Mouse (Mus musculus) forebrain, embryonic 14.5 days (tissue): Measurements from ENCODE around the gene Ramp1. TPM values are rescaled to one million over a fixed set of nuclear protein-coding genes. Genes with fewer than 3 reads are reported as not detected.

Experiments
- ATAC-seq: fragments of 200-750 bp; cut with Nextera tagmentation; 2 replicates; pipeline ENCODE4 v1.8.0; 2017; ENCODE audit warnings: mild to moderate bottlenecking, moderate library complexity
- DNase-seq: peaks from one replicate; pipeline ENCODE4 v3.0.0-alpha.2; 2015; ENCODE audit warnings: low spot score
- H3K27ac ChIP-seq: fragments of 300-500 bp; sonication (generic); 2 replicates; pipeline ENCODE4 v1.5.1; 2014; ENCODE audit warnings: low read depth, mild to moderate bottlenecking, control low read depth, low read length, moderate library complexity
- H3K27me3 ChIP-seq: fragments of 300-500 bp; sonication (generic); replicated peaks from 2 replicates; pipeline ENCODE4 v1.6.1; 2014; ENCODE audit warnings: low read length, control low read depth, mixed read lengths; ENCODE audit not compliant: control insufficient read depth, insufficient read depth
- H3K36me3 ChIP-seq: fragments of 300-500 bp; sonication (generic); 2 replicates; pipeline ENCODE4 v1.6.1; 2014; ENCODE audit warnings: low read length, control low read depth; ENCODE audit not compliant: control insufficient read depth, insufficient read depth
- H3K4me1 ChIP-seq: fragments of 300-500 bp; sonication (generic); 2 replicates; pipeline ENCODE4 v1.6.1; 2014; ENCODE audit warnings: antibody characterized with exemption, low read length, control low read depth; ENCODE audit not compliant: control insufficient read depth, insufficient read depth
- H3K4me2 ChIP-seq: fragments of 300-500 bp; sonication (generic); 2 replicates; pipeline ENCODE4 v1.6.1; 2014; ENCODE audit warnings: mild to moderate bottlenecking, control low read depth, low read length
- H3K4me3 ChIP-seq: fragments of 300-500 bp; sonication (generic); 2 replicates; pipeline ENCODE4 v1.5.1; 2014; ENCODE audit warnings: low read depth, low read length, control low read depth
- H3K9ac ChIP-seq: fragments of 300-500 bp; sonication (generic); 2 replicates; pipeline ENCODE4 v1.6.1; 2014; ENCODE audit warnings: mild to moderate bottlenecking, low read length, control low read depth, moderate library complexity
- H3K9me3 ChIP-seq: fragments of 300-500 bp; sonication (generic); replicated peaks from 2 replicates; pipeline ENCODE4 v1.6.1; 2016; ENCODE audit warnings: low read length, control low read depth, mixed read lengths; ENCODE audit not compliant: control insufficient read depth
- WGBS: fragments of 180-500 bp; shearing (Covaris S2); extraction: QIAGEN DNeasy Blood & Tissue Kit; methylation state at CpG from one replicate; pipeline ENCODE4 v1.1.7; 2014; 5-methylcytosine and 5-hydroxymethylcytosine counted together
- polyA plus RNA-seq: library from polyadenylated mRNA; unstranded; fragments of >200 nt; fragmentation: Nextera tagmentation; extraction: Ambion mirVana; gene quantifications from 2 replicates; pipeline ENCODE4 v1.2.1, GENCODE M21; 2014

The Ramp1 gene
- polyA plus RNA-seq, 1 experiment from 2014 or later: 3.0 TPM

DNA sequence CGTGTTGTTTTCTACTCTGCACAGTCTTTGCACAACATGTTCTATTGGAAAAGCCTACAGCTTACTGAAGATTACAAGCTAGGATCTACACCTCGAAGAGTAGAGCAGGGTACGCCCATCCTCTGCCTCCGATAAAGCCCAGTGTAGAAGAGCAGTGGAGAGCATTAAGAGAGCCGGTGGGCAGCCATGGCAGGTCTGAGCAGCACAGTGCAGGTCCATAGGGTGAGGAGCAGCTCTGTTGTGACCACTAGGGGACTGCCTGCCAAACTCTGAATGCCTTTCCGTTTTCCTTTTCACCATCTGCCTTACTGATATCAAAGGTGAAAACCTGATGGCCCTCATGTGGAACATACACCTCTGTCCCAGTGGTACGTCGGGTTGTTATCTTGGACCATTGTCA, 72.3 kb downstream of the Ramp1 start:
- Histone ChIP-seq H3K4me1 (peaks cover 15% of the 10 kb centered on the region), H3K36me3 (no peaks in the 10 kb centered on the region), H3K9me3 (no peaks in the 10 kb centered on the region), H3K27me3 (no peaks in the 10 kb centered on the region), H3K4me3 (no peak overlapping the region), H3K27ac (no peak overlapping the region), H3K4me2 (peak overlapping the region; percentile 87), H3K9ac (0 out of 2 replicates have a peak overlapping the region, but pooled peaks have one; percentile 25)
- ATAC-seq (no peak), DNase-seq (no peak)
- 65% methylated on average over 8 of the region's 8 CpGs for WGBS

DNA sequence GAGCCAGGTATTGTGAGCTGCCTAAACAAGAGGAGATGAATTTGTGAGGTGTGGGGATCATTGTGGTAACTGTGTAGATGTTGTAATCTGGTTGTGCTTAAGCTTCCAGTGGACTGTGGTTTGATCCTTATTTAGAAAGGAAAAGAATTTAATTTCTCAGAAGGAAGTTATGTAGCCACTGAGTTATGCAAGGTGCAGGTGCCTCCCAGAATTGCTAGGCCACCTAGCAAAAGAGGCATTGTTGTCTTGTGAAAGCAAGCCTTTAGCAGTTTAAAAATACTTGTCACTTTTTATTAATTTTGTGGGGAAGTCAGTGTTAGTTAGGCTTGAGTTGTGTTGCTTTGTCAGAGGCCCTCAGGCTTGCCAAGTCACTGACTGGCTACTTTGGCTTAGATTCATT, 78.3 kb downstream of the Ramp1 start:
- Histone ChIP-seq H3K36me3 (no peaks in the 10 kb centered on the region), H3K27me3 (no peaks in the 10 kb centered on the region), H3K9ac (no peak overlapping the region), H3K4me2 (no peak overlapping the region), H3K27ac (no peak overlapping the region), H3K4me1 (no peaks in the 10 kb centered on the region), H3K9me3 (no peaks in the 10 kb centered on the region), H3K4me3 (no peak overlapping the region)
- no peak for ATAC-seq
- DNase-seq: no peak

DNA sequence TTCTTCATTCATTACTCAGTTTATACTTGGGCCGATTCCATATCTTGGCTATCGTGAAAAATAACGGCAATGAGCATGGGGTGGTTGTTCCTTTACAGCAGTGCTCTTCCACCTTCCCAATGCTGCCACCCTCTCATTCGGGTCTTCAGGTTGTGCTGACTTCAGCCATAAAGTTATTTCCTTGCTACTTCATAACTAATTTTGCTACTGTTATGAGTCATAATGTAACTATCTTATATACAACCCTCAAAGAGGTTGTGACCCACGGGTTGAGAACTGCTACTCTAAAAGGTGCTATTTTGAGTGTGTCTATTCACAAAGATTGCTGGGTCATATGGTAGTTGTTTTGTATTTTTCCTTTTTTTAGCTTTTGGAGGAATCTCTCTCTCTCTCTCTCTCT, 80.2 kb downstream of the Ramp1 start:
- Histone ChIP-seq H3K27ac (no peak overlapping the region), H3K4me3 (no peak overlapping the region), H3K4me1 (no peaks in the 10 kb centered on the region), H3K4me2 (no peak overlapping the region), H3K9ac (no peak overlapping the region), H3K9me3 (no peaks in the 10 kb centered on the region), H3K27me3 (no peaks in the 10 kb centered on the region), H3K36me3 (no peaks in the 10 kb centered on the region)
- ATAC-seq: no peak
- 90% methylated on average over 5 of the region's 5 CpGs for WGBS
- no peak for DNase-seq

DNA sequence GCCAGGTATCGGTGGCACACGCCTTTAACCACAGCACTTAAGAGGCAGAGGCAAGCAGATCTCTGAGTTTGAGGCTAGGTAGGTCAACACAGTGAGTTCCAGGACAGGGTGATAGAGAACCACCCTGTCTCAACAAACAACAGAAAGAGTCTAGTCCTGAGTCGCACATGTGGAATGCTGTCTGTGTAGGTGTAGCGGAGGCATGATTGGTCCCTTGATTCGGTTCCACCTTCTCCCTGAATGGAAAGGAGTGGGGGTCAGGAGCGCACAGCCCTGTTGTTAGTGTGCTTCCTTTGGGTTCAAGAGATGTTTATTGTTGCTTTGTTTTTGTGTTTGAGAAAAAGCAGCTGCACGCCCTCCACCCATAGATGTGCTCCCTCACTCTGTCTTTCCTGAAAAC, 82.9 kb downstream of the Ramp1 start:
- no peaks in the 10 kb centered on the region for H3K27me3 ChIP-seq
- H3K4me2 ChIP-seq: no peak overlapping the region
- no peaks in the 10 kb centered on the region for H3K4me1 ChIP-seq
- no peak overlapping the region for H3K9ac ChIP-seq
- H3K9me3 ChIP-seq: no peaks in the 10 kb centered on the region
- H3K4me3 ChIP-seq: no peak overlapping the region
- DNase-seq (no peak), ATAC-seq (no peak)
- H3K36me3 ChIP-seq: peaks cover 17% of the 10 kb centered on the region
- 91% methylated on average over 7 of the region's 7 CpGs for WGBS
- H3K27ac ChIP-seq: no peak overlapping the region

DNA sequence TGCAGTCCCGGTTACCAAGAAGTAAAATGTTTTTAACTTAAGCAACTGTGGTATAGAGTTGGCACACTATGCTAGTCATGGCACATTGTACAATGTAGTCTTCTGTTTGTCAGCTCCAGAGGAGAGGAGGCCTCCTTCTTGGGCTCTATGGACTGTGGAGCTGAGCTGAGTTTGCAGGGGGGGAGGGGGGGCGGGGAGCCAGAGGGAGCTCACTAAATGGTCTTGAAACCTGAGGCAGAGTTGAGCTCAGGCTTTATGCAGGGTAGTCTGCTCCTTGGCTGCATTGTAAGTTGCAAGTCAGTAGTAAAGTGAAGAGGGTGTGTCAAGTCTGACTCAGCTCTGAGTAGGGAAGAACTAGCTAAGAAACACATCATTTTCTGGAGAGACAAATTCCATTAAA, 92.6 kb downstream of the Ramp1 start:
- H3K9me3 ChIP-seq: no peaks in the 10 kb centered on the region
- no peak overlapping the region for H3K9ac ChIP-seq
- H3K4me3 ChIP-seq: no peak overlapping the region
- no peak overlapping the region for H3K27ac ChIP-seq
- DNase-seq: no peak
- no peaks in the 10 kb centered on the region for H3K27me3 ChIP-seq
- ATAC-seq: no peak
- H3K36me3 ChIP-seq: peaks cover 19% of the 10 kb centered on the region
- H3K4me1 ChIP-seq: no peaks in the 10 kb centered on the region
- H3K4me2 ChIP-seq: no peak overlapping the region
- WGBS: 91% methylated on average over 2 of the region's 2 CpGs

Other genes with a start within 250 kb of the Ramp1 start
- gene Prlh, start 226.7 kb upstream of the Ramp1 start, polyA plus RNA-seq: not detected in 2 replicates
- 0.11 and 0.36 TPM in 2 replicates for gene Rab17, start 210.2 kb upstream of the Ramp1 start, polyA plus RNA-seq
- 27.2 and 35.6 TPM in 2 replicates for gene Lrrfip1, start 181.1 kb upstream of the Ramp1 start, polyA plus RNA-seq
- 0.15 and 0.17 TPM in 2 replicates for gene Rbm44, start 34.7 kb upstream of the Ramp1 start, polyA plus RNA-seq
- 73.0 and 78.8 TPM in 2 replicates for gene Ube2f, start 70.5 kb downstream of the Ramp1 start, polyA plus RNA-seq
- gene Scly, start 118.5 kb downstream of the Ramp1 start, polyA plus RNA-seq: 6.3 and 7.3 TPM in 2 replicates
- 0.08 and 0.09 TPM in 2 replicates for gene Espnl, start 142.3 kb downstream of the Ramp1 start, polyA plus RNA-seq
- gene Klhl30, start 171.2 kb downstream of the Ramp1 start, polyA plus RNA-seq: 0.05 and 0.06 TPM in 2 replicates
- gene Erfe, start 186.6 kb downstream of the Ramp1 start, polyA plus RNA-seq: 0.12 and 0.27 TPM in 2 replicates
- 151 and 162 TPM in 2 replicates for gene Ilkap, start 219.0 kb downstream of the Ramp1 start, polyA plus RNA-seq
- 217 and 240 TPM in 2 replicates for gene Hes6, start 234.2 kb downstream of the Ramp1 start, polyA plus RNA-seq